Mouse (Mus musculus) cerebellum, adult (tissue): ENCODE results near the gene Cldn7.

Experiments used
- ATAC-seq: cut with Nextera tagmentation; 2 replicates; pipeline ENCODE4 v1.9.2; 2017; ENCODE audit warnings: mild to moderate bottlenecking, moderate library complexity, mixed read lengths; ENCODE audit not compliant: insufficient number of reproducible peaks, low FRiP score, low TSS enrichment

Gene Cldn7

GRCm38 (mm10) chr11:69983377-69983776 lies 18.8 kb downstream of the Cldn7 start:
- no peak for ATAC-seq

GRCm38 (mm10) chr11:69984431-69984830 lies 19.9 kb downstream of the Cldn7 start:
- no peak for ATAC-seq

- ATAC-seq, result no peak
Measured at GRCm38 (mm10) chr11:69989949-69990348, 25.4 kb downstream of the Cldn7 start.

GRCm38 (mm10) chr11:69990850-69991691 lies 26.5 kb downstream of the Cldn7 start, which contains the start of gene Gabarap:
TSS of gene Gabarap (plus strand) at chr11:69991143.
- ATAC-seq, result peak; percentile 66; the same call in 1 of the 2 replicates

GRCm38 (mm10) chr11:69991711-69992110 lies 27.1 kb downstream of the Cldn7 start:
- no peak for ATAC-seq

GRCm38 (mm10) chr11:69992396-69992795 lies 27.8 kb downstream of the Cldn7 start:
- ATAC-seq, result no peak

GRCm38 (mm10) chr11:69992932-69993331 lies 28.4 kb downstream of the Cldn7 start:
- ATAC-seq, result no peak

- ATAC-seq, result no peak
Measured at GRCm38 (mm10) chr11:69994401-69995090, 30.0 kb downstream of the Cldn7 start.

- peak; percentile 67 for ATAC-seq
Measured at GRCm38 (mm10) chr11:69995391-69995960, 30.9 kb downstream of the Cldn7 start, which contains the start of gene Phf23. TSS of gene Phf23 (plus strand) at chr11:69995777.

GRCm38 (mm10) chr11:69996161-69997061 lies 31.8 kb downstream of the Cldn7 start:
- ATAC-seq, result no peak

- ATAC-seq, result no peak
Measured at GRCm38 (mm10) chr11:69997070-69997509, 32.5 kb downstream of the Cldn7 start.

GRCm38 (mm10) chr11:69998567-69999491 lies 34.2 kb downstream of the Cldn7 start:
- ATAC-seq, result no peak

GRCm38 (mm10) chr11:69999666-70000065 lies 35.1 kb downstream of the Cldn7 start:
- no peak for ATAC-seq

GRCm38 (mm10) chr11:70000396-70000898 lies 35.9 kb downstream of the Cldn7 start, which contains the start of gene Dvl2:
TSS of gene Dvl2 (plus strand) at chr11:70000595.
- peak; percentile 27; the same call in 1 of the 2 replicates for ATAC-seq

- no peak for ATAC-seq
Measured at GRCm38 (mm10) chr11:70001159-70001558, 36.6 kb downstream of the Cldn7 start.

GRCm38 (mm10) chr11:70001865-70002264 lies 37.3 kb downstream of the Cldn7 start:
- ATAC-seq, result no peak

GRCm38 (mm10) chr11:70002471-70002870 lies 37.9 kb downstream of the Cldn7 start:
- no peak for ATAC-seq

- ATAC-seq, result no peak
Measured at GRCm38 (mm10) chr11:70005521-70005920, 40.9 kb downstream of the Cldn7 start.

GRCm38 (mm10) chr11:70010033-70010432 lies 45.5 kb downstream of the Cldn7 start:
- ATAC-seq, result no peak
